Mouse (Mus musculus) embryonic fibroblast, embryonic 13.5 days (primary cell): Measurements from ENCODE around the gene Mfsd6. TPM values are rescaled to one million over a fixed set of nuclear protein-coding genes. Genes with fewer than 3 reads are reported as not detected.
"Not testable (repeated sequence)": the region's sequence is repeated elsewhere in the genome, so short reads cannot be mapped to it uniquely, and the experiment has no call there.

Source experiments
- H3K27ac ChIP-seq: 2 replicates; pipeline ENCODE4 v1.5.1; 2012; ENCODE audit warnings: low read length, control low read depth, inconsistent platforms; ENCODE audit not compliant: insufficient read depth
- H3K4me1 ChIP-seq: 2 replicates; pipeline ENCODE4 v1.6.1; 2011; ENCODE audit warnings: low read length; ENCODE audit not compliant: control insufficient read depth, insufficient read depth
- H3K4me3 ChIP-seq: 2 replicates; pipeline ENCODE4 v1.5.1; 2011; ENCODE audit warnings: mild to moderate bottlenecking, control low read depth, low read length; ENCODE audit not compliant: insufficient read depth
- CTCF ChIP-seq: IDR thresholded peaks from 2 replicates; pipeline ENCODE4 v1.5.1; 2011; ENCODE audit warnings: mild to moderate bottlenecking, control low read depth, low read length, moderate library complexity, borderline replicate concordance; ENCODE audit not compliant: insufficient read depth
- POLR2A ChIP-seq: IDR thresholded peaks from 2 replicates; pipeline ENCODE4 v1.6.1; 2011; ENCODE audit warnings: low read depth, mild to moderate bottlenecking, control low read depth, low read length, moderate library complexity
- polyA plus RNA-seq: library from polyadenylated mRNA; stranded (reverse); fragments of >200 nt; gene quantifications from 2 replicates; pipeline ENCODE4 v1.2.4, GENCODE M21; 2011; ENCODE audit warnings: low read depth; ENCODE audit not compliant: missing spikeins, insufficient read length

Gene Mfsd6
- polyA plus RNA-seq, 1 experiment, result 2.1 TPM

GRCm38 (mm10) chr1:52714021-52714420 is 13.2 kb downstream of the Mfsd6 start:
- no peak overlapping the region for H3K4me3 ChIP-seq
- no peak overlapping the region for H3K27ac ChIP-seq
- no peaks in the 10 kb centered on the region for H3K4me1 ChIP-seq
- TF ChIP-seq CTCF, result no peak
- TF ChIP-seq POLR2A, result no peak

DNA sequence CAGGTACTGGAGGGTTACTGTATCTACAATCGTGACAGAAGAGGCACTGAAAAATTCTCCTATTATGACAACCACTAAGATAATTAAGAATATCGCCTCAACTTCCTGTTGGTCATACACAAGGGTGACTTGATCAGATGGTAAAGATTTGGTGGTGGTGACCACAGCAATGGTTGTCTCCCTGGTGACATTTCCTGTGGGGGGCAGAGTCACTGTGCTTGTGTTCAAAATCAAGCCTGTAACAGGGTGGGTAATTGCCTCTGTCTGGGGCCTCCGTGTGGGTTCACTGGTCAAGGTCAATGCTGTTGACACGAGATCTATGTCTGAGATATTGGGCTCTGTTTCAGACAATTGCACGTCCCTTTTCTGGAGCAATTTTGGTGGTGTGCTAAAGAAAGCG is 18.5 kb downstream of the Mfsd6 start:
- H3K4me3 ChIP-seq, result no peak overlapping the region
- no peak overlapping the region for H3K27ac ChIP-seq
- H3K4me1 ChIP-seq, result no peaks in the 10 kb centered on the region
- TF ChIP-seq POLR2A (no peak), CTCF (no peak)

GRCm38 (mm10) chr1:52707030-52707429 is 20.2 kb downstream of the Mfsd6 start:
- H3K27ac ChIP-seq, result no peak overlapping the region
- TF ChIP-seq POLR2A, result no peak
- TF ChIP-seq CTCF, result no peak
- no peaks in the 10 kb centered on the region for H3K4me1 ChIP-seq
- no peak overlapping the region for H3K4me3 ChIP-seq

DNA sequence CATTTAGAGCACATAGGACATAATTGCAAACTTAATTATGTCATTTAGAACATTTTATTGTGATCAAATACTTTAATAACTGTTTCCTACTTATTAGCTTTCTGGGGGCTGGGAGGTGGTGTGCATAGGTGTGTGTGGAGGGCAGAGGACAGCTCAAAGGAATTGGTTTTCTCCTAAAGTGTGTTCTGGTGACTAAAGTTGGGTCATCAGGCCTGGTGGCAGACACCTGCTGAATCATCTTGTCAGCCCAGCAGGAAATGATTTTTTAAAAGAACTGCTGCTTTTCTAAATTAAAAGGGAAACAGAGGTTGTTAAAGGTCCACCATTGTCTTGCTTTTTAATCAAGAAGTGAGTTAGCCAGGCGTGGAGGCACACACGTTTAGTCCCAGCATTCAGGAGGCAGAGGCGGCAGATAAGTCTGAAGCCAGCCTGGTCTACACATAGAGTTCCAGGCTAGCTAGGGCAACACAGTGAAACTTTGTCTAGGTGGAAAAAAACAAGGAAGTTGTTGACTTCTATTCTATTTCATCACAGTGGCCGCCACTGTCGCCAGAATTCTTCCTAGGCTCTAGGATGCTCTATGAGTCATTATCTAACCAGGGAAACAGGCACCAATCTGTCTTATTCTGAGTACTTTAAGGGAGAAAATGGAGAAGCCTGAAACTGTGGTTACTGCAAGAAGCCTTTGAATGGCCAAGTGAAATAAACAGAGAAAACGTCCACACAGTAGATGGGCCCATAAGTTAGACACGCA is 24.3 kb downstream of the Mfsd6 start:
- Histone ChIP-seq H3K4me3 (no peak overlapping the region), H3K4me1 (no peaks in the 10 kb centered on the region), H3K27ac (no peak overlapping the region)
- TF ChIP-seq POLR2A (no peak), CTCF (no peak)

GRCm38 (mm10) chr1:52701941-52702340 is 25.3 kb downstream of the Mfsd6 start:
- H3K4me1 ChIP-seq, result no peaks in the 10 kb centered on the region
- TF ChIP-seq POLR2A, result no peak
- no peak for TF ChIP-seq CTCF
- no peak overlapping the region for H3K27ac ChIP-seq
- no peak overlapping the region for H3K4me3 ChIP-seq

GRCm38 (mm10) chr1:52694456-52694855 is 32.8 kb downstream of the Mfsd6 start:
- H3K4me3 ChIP-seq, H3K4me1 ChIP-seq, H3K27ac ChIP-seq: not testable (repeated sequence)

DNA sequence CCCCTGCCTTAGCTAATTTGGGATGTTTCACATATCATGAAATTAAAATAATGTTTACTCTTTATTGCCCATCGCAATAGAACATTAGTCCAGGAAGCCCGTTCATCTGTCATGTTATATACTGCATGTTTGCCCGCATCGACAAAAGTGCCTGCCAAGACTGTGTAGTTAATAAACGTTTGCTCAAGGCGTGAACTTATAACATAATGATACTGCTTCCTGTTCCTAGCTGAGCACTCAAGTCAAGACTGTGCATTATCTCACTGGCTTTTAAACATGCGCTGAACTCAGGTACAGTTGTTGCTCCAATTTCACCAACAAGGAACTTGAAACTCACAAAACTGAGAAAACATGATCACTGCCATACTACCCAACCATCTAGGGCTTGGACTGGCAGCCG is 39.6 kb downstream of the Mfsd6 start:
- H3K4me3 ChIP-seq, result no peak overlapping the region
- no peaks in the 10 kb centered on the region for H3K4me1 ChIP-seq
- TF ChIP-seq POLR2A, result no peak
- TF ChIP-seq CTCF, result no peak
- H3K27ac ChIP-seq, result no peak overlapping the region

GRCm38 (mm10) chr1:52683550-52683949 is 43.7 kb downstream of the Mfsd6 start:
- Histone ChIP-seq H3K4me3 (no peak overlapping the region), H3K27ac (no peak overlapping the region), H3K4me1 (no peaks in the 10 kb centered on the region)
- TF ChIP-seq POLR2A, result no peak
- TF ChIP-seq CTCF, result no peak

GRCm38 (mm10) chr1:52676621-52677020 is 50.6 kb downstream of the Mfsd6 start:
- Histone ChIP-seq H3K4me3 (no peak overlapping the region), H3K27ac (no peak overlapping the region), H3K4me1 (no peaks in the 10 kb centered on the region)
- TF ChIP-seq CTCF (no peak), POLR2A (no peak)

DNA sequence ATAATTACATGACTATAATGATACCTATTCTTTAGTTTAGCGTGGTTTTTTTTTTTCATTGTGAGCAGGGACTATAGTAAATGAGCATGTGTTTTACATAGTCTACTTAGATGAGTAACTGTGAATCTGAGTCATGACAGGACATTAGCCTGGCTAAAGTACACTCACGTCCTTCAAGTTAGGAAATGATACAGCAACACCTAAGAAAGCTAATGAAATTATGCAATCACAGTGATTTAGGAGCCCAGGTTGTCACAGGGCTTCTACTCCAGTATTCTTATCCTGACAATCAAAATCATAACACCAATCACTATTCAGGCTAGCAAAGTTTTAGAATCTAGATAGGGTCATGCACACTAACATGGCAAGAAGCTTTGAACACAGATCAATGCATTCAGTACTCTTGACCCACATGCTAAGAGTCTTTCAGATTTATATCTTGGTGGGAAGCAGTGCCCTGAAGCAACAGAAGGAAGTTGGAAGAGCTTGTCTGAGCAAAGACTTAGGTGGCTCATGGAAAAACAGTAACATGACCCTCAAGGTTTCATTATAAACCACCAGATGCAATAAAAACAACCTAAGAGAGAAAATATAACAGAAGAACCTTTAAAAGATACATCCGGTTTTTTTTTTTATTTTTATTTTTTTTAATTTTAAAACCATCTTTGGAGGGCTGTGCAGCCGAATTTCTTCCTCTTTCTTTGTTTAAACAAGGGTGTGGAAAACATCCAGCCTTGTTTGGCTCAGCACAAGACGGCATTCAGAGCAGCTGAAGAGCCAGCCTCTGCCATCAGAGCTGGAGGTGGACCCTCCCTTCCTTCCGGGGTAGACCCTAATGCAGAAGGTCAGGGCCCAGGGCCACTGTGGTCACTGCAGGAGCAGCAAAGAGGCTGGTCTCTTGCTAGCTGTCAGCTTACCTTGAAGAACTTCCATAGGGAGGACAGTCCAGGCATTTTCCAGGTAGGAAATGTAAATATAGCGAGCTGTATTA is 51.4 kb downstream of the Mfsd6 start:
- TF ChIP-seq POLR2A (no peak), CTCF (no peak)
- H3K4me3 ChIP-seq, result no peak overlapping the region
- H3K27ac ChIP-seq, result no peak overlapping the region
- no peaks in the 10 kb centered on the region for H3K4me1 ChIP-seq
